Mouse (Mus musculus) left cerebral cortex, postnatal 10 days (tissue): ENCODE results near the gene Pou2f2. TPM values are rescaled to one million over a fixed set of nuclear protein-coding genes. Genes with fewer than 3 reads are reported as not detected.

Experiments used
- DNase-seq, 2 experiments: peaks; one replicate each; pipeline ENCODE4 v3.0.0; 2021 to 2022; ENCODE audit warnings: low spot score in 2 of 2, mixed read lengths in 1 of 2; ENCODE audit errors: extremely low spot score in 1 of 2
- intact Hi-C: fragments of 180-260 bp; cut with DNase I; formaldehyde crosslinking; loops from one replicate; pipeline ENCODE4 v1.15.1; 2025
- microRNA-seq: library from miRNA; unstranded; fragments of <30 nt; microRNA quantifications from one replicate; pipeline ENCODE4 v1.2.0, GENCODE M21; 2022
- total RNA-seq, 2 experiments: library from RNA; stranded (reverse); gene quantifications; 2 replicates each; pipeline ENCODE4 v1.2.3; 2021

The Pou2f2 gene
- total RNA-seq, 2 experiments from 2014 or later: 11.0 to 14.1 TPM

DNA sequence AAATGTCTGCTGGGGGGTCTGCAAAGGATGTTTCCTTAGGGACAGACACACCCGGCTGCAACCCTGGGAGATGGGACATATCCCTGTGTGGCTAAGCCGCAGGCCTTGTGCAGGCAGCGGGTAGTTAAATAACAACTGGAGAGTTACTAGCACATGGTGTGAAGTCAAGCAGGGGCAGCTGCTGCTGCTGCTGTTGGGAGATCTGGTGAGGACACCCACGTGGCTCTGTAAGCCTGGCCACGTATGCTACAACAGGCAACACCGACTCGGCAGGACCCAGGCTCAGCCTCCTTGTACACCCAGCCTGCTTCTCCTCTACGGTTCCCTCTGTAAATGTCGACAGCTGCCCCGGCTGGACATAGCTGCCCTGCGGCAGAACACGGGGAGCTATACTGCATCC is 137.6 kb downstream of the Pou2f2 start:
- DNase-seq: no peak
- intact Hi-C loops: no loop called here

Small RNA genes within 50 kb of the gene (microRNA-seq; reads per million reads assigned to microRNA genes)
- gene Mir6537 (not detected), gene Mir7048 (not detected)

Other genes with a start within 250 kb of the Pou2f2 start
- not detected for gene Gm4881, start 235.2 kb downstream of the Pou2f2 start, total RNA-seq
- 100 to 1,000 TPM; 293 to 300 TPM for gene Rabac1, start 207.0 kb downstream of the Pou2f2 start, total RNA-seq
- gene Atp1a3, start 173.8 kb downstream of the Pou2f2 start, total RNA-seq: 1,000 to 10,000 TPM; 2,078 to 2,206 TPM
- 100 to 1,000 TPM; 226 to 237 TPM for gene Grik5, start 107.4 kb downstream of the Pou2f2 start, total RNA-seq
- 10 to 100 TPM; 26.0 to 27.1 TPM for gene Zfp574, start 107.2 kb downstream of the Pou2f2 start, total RNA-seq
- 10 to 100 TPM; 22.7 to 23.8 TPM for gene Dedd2, start 40.9 kb upstream of the Pou2f2 start, total RNA-seq
- gene Zfp526, start 41.7 kb upstream of the Pou2f2 start, total RNA-seq: 1 to 10 TPM; 7.8 to 8.5 TPM
- gene Gsk3a, start 58.1 kb upstream of the Pou2f2 start, total RNA-seq: 100 to 1,000 TPM; 205 TPM
- 10 to 100 TPM; 47.7 to 55.1 TPM for gene Erf, start 71.0 kb upstream of the Pou2f2 start, total RNA-seq
- 100 to 1,000 TPM; 244 to 271 TPM for gene Cic, start 88.0 kb upstream of the Pou2f2 start, total RNA-seq
- gene Pafah1b3, start 118.3 kb upstream of the Pou2f2 start, total RNA-seq: 10 to 100 TPM; 64.1 to 67.5 TPM
- under 1 TPM in 1 of 2 experiments, not detected in 1; 0.28 TPM for gene Prr19, start 121.7 kb upstream of the Pou2f2 start, total RNA-seq
- gene Tmem145, start 126.4 kb upstream of the Pou2f2 start, total RNA-seq: 10 to 100 TPM; 89.2 to 91.0 TPM
- 10 to 100 TPM; 90.4 to 91.8 TPM for gene Megf8, start 137.4 kb upstream of the Pou2f2 start, total RNA-seq
- not detected for gene Cnfn, start 190.0 kb upstream of the Pou2f2 start, total RNA-seq
- gene Lipe, start 219.0 kb upstream of the Pou2f2 start, total RNA-seq: 1 to 10 TPM; 6.9 to 7.8 TPM
- not detected for gene Cxcl17, start 233.2 kb upstream of the Pou2f2 start, total RNA-seq